Mouse (Mus musculus) G1E (cell line): ENCODE measurements around the gene Agmo.

Experiments used
- CTCF ChIP-seq: IDR thresholded peaks from 2 replicates; pipeline ENCODE4 v1.5.1; 2012; ENCODE audit warnings: low read depth, low read length, inconsistent platforms, mixed read lengths
- GATA1 ChIP-seq: IDR thresholded peaks from 2 replicates; pipeline ENCODE4 v1.6.1; 2012; ENCODE audit warnings: borderline replicate concordance, low read length, inconsistent platforms, mixed read lengths
- POLR2AphosphoS5 ChIP-seq: IDR thresholded peaks from 2 replicates; pipeline ENCODE4 v1.6.1; 2012; ENCODE audit warnings: low read depth, low read length, inconsistent platforms; ENCODE audit not compliant: insufficient replicate concordance
- TAL1 ChIP-seq: conservative IDR thresholded peaks from 2 replicates; pipeline ENCODE4 v1.6.1; 2012; ENCODE audit warnings: low read depth, low read length, inconsistent platforms, mixed read lengths

GRCm38 (mm10) chr12:37345696-37346095 is 104.3 kb downstream of the Agmo start:
- no peak for TF ChIP-seq CTCF
- no peak for TF ChIP-seq TAL1
- no peak for TF ChIP-seq POLR2AphosphoS5
- TF ChIP-seq GATA1: no peak
